Mouse (Mus musculus) kidney, adult 2 months (tissue): ENCODE measurements around the gene Tgfbi.

Experiments used
- CTCF ChIP-seq: fragments of 200-500 bp; conservative IDR thresholded peaks from 2 replicates; pipeline ENCODE4 v1.5.1; 2011; ENCODE audit warnings: low read depth, mild to moderate bottlenecking, control low read depth, low read length, moderate library complexity, mixed read lengths; ENCODE audit not compliant: insufficient read depth, insufficient read length
- POLR2A ChIP-seq: fragments of 200-500 bp; IDR thresholded peaks from one replicate; pipeline ENCODE4 v1.6.1; 2011; ENCODE audit warnings: low read depth, low read length, control low read depth

DNA sequence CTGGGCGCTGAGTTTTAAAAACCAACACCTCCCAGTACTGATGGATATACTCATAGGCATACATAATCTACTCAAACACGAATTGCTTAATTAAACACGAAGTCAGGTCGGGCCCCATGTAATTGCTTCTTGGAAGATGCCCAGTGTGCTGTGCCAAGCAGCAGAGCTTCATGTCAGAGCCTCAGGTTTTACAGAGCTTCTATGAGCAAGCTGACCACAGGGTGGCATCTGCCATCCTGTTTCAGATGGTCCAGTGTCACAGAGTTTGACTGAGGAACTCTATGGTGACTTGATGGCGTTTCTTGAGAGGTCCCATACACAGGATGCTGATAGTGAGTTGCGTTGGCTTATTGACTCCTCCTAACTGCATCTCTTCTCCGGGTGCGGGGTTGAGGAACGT, 6.5 kb downstream of the Tgfbi start:
- TF ChIP-seq CTCF (peak; percentile 50; the same call in 1 of the 2 replicates), POLR2A (no peak)
